Mouse (Mus musculus): ENCODE results near the gene BC067074.

Gene BC067074

GRCm38 (mm10) chr13:113321972-113322371, 29.0 kb downstream of the BC067074 start:
- no peak for DNase-seq (ENCODE audit: low spot score in 2 of 2)

DNA sequence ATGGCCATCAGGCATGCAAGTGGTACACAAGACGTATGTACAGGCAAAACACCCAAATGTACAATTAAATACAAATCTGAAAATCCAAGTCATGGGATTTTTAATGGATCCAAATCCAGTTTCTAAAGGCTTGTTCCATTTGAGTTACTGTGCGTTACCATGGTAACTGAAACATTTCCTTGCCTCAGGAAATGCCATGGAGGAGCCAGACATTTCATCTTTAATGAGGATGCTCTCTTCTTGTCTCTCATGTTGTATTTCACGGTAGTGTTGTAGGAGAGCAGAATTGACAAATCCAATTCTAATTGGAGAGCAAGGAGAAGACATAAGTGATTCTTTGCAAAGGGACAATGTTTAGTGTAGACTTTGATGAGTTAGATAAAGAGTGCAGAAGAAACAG, 31.3 kb downstream of the BC067074 start:
- no peak for DNase-seq (ENCODE audit: low spot score in 2 of 2)

- no peak for DNase-seq (ENCODE audit: low spot score in 2 of 2)
Observed at GRCm38 (mm10) chr13:113325678-113326077, 32.7 kb downstream of the BC067074 start.

DNA sequence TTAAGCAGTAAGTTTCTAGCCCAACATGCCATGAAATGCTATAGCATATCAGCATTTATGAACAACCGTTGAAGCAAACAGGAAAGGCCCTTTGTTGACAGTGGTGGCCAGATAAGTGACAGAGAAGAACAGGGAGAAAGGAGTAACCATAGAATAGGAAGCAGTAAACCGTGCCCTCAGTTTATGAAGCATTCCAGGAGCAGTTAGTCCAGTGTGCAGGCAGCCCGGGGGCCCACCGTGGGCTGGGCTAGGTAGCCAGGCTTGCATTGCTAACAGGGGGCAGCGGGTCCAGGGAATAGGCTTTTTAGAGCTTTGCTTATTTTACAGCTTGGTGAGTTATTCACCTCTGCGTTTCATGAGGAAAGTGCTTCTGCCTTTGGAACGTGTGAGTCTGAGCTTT, 39.3 kb downstream of the BC067074 start:
- no peak for DNase-seq (ENCODE audit: low spot score in 2 of 2)

- DNase-seq (ENCODE audit: low spot score in 2 of 2): no peak
Observed at GRCm38 (mm10) chr13:113333374-113333773, 40.4 kb downstream of the BC067074 start.

DNA sequence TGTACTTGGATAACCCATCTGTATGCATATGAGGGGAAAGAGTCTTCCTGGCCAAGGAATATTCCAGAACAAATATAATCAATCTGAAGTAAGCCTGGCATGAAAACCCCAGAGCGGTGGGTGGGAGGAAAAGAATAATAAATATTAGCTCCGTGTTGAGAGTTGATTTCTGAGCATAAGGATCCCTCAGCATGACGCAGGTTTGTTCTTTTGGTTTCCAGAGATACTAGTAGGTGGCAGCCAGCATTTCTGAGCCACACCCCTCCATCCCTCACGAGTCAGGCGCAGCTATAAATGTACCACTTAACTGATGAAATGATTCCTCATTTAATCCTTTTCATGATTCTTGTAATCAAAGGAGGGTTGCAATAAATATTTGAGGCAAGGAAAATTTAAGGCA, 41.0 kb downstream of the BC067074 start:
- DNase-seq (ENCODE audit: low spot score in 2 of 2): no peak

DNA sequence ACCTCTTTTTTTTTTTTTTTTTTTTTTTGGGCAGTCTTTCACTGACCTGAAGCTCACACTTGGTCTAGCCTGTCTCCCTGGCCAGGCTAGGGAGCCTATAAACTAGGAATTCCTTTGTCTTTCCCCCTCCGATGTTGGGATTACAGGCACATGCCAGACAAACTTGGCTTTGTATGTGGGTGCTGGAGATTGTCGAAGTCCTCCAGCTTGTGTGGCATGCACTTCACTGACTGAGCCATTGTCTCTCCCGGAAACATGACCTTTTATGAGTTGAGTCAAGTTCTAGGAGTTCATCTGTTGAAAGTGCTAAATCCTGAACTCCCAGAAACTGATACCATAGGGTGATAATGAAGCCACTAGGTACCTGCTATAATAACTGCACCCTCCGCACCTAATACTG, 41.8 kb downstream of the BC067074 start:
- DNase-seq (ENCODE audit: low spot score in 2 of 2): no peak

DNA sequence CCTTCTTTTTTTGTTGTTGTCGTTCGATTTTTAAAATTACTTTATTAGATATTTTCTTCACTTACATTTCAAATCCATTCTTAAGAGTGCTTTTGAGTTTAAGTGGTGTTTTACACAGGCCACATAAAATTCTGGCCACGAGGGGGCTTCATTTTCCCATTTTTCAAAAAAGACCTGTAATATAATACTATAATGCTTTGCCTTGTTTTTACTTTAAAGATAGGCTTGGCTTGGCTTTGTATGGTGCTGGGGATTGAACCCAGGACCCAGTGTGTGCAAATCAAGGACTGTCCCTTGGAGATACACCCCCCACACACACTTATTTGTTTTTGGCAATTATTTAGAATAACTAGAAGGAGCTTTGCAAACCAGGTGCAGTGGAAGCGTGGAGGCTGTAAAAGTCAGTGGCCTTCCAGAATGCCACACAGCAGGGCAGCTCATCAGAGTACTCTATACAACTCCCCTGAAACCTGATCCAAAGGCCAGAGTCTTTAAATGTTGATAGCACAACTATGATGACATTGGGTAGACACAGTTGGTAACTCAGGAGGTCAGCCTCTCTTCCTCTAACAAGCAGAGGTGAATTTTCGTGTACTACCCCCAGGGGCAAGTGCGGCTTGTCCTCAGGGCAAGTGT, 44.4 kb downstream of the BC067074 start:
- no peak for DNase-seq (ENCODE audit: low spot score in 2 of 2)

DNA sequence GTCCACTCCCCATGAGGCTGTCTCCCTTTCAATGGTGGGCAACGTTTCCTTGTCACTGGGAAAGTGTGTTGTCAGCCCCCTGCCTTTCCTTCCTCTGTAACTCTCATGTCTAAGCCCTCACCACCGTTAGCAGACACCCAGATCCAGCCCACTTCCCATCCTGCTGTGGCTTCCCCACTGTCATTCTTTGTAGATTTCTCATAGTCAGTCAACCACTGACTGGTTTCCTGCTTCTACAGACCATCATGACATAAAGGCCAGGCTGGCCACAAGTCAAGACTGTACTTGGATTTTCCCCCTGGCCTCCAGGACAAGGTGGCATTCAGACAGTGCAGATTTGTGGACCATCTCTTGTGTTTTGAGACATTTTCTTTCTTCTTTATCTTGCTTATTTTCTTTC, 47.7 kb downstream of the BC067074 start:
- no peak for DNase-seq (ENCODE audit: low spot score in 2 of 2)

GRCm38 (mm10) chr13:113341161-113341560, 48.2 kb downstream of the BC067074 start:
- no peak for DNase-seq (ENCODE audit: low spot score in 2 of 2)

DNA sequence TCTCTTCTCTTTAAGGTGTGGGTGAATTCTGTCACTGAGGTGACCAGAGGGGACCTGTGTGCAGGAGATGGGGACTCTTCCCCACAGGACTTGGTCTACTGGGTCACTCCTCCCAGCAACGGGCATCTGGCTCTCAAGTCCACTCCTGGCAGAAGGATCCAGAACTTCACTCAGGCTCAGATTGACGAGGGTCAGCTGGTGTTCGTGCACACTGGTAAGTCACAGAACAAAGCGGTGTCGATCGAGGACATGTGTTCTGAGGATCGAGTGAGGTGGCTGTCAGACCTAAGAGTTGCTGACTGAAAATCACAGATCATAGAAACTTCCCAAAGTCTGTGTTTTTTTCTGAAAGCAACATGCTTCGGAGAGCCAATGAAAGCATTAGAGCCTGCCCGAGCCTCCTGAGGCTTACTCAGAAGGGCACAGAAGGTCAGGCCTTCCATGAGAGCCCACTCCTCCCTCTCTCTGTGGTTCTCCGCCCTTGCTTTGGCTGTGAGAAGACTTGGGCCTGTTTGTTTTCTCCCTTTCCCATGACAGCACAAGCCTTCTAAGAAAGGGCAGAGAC, 49.5 kb downstream of the BC067074 start:
- DNase-seq (ENCODE audit: low spot score in 2 of 2): no peak

DNA sequence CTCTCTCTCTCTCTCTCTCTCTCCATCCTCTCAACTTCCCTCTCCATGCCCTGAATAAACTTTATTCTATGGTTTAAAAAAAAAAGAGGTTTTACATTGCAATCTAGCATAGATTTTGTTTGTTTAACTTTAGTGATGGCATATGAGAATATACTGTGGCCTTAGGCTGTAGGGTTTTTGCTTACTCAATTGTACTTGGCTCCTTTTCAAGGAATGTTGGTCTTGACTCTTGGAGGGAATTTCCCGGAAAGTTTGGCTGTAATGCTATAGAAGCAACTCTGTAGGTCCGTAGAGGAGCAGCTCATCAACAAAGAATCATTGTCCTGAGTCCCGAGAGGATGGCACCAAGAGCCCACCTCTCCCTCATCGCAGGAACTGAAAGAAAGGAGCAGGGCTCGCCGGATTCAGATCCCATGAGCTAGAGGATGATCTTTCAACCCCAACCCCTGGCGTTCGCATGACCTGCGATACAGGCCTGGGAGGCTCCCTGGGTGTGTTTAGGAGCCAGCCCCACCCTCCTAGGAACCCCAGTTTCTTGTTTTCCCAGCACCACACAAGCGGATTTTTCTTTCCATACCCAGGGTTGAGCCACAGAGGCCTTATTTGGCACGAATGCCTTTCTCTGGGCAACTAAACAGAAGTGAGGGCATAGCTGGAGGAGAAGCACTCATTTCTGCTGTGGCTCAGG, 57.9 kb downstream of the BC067074 start:
- DNase-seq (ENCODE audit: low spot score in 2 of 2): no peak

- DNase-seq (ENCODE audit: low spot score in 2 of 2): no peak
Observed at GRCm38 (mm10) chr13:113353546-113353945, 60.6 kb downstream of the BC067074 start.

- DNase-seq (ENCODE audit: low spot score in 2 of 2): no peak
Observed at GRCm38 (mm10) chr13:113353955-113354354, 61.0 kb downstream of the BC067074 start.

DNA sequence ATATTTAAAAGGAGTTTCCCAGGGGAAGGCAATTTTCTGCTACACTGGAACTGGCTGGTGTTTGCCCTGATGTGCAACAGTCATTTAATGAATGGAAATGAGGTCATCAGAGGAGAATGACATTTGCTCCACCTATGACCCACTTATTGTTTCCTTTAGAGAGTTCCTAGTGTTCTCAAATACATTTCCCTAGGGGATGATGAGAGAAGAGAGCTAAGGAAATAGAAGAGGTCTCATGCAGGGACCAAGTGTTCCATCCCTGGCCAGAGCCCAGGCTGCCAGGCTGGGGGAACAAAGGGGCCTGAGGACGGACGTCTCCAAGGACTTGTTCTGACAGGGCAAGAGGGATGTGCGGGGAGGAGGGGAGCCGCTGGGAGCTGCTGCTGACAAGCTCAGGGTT, 62.1 kb downstream of the BC067074 start:
- DNase-seq (ENCODE audit: low spot score in 2 of 2): no peak

- DNase-seq (ENCODE audit: low spot score in 2 of 2): no peak
Observed at GRCm38 (mm10) chr13:113357438-113358144, 64.6 kb downstream of the BC067074 start.

- DNase-seq (ENCODE audit: low spot score in 2 of 2): no peak
Observed at GRCm38 (mm10) chr13:113359676-113360075, 66.7 kb downstream of the BC067074 start.

DNA sequence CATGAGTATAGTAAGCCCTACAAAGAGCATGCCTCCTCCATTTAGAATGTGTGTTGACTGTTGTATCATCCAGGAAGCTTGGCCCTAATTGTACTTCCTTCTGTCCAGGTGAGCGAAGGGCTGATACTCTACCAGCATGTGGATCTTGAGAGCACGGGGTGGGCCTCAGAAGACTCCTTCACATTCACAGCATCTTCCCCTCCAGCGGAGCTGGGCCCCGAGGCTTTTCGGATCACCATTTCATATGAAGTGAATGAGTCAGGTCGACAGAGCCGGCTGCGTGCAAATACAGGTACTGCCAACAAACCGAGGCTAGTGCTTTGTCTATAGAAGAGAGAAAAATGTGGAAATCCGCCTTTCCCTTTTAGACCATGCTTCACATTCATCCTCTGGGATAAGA, 73.0 kb downstream of the BC067074 start:
- peak in 1 of 2 experiments; percentile 51 for DNase-seq (ENCODE audit: low spot score in 2 of 2)

- peak in 1 of 2 experiments; percentile 50 for DNase-seq (ENCODE audit: low spot score in 2 of 2)
Observed at GRCm38 (mm10) chr13:113368931-113369579, 76.1 kb downstream of the BC067074 start.

GRCm38 (mm10) chr13:113369622-113370021, 76.7 kb downstream of the BC067074 start:
- DNase-seq (ENCODE audit: low spot score in 2 of 2): peak in 1 of 2 experiments; percentile 39

DNA sequence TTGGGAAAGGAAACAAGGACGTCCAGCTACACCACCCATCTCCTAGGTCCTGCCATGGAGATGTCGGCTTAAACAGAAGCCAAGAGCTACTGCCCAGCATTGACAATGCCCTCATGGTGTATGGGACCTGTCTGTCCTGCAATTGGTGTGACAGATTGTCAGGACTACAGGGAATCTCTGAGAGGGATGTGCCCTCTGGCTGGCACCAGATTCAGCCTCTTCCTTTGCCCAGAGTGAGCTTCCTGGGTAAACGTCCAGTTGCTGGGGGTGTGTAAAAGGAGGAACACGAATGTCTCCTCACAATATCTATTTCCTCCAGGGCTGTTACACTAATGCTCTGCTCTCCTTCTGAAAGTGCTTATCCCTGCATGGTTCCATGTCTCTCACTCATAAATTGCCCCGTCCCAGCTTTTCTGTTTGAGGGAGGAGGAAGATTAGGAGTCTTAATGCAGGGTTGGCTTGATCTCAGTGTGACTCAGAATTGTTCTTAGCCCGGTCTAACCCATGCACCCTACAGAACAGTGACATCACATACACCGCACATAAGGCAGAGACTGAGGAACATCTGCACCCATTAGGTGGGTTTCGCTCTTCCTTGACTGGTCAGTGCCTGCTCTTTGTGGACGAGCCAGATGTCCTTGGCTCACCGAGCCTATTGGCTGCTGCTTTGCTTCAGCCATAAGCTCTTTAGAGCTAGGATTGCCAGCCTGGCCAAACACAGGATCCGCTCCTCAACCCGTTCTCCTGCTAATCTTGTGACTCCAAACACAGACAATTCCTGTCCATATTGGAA, 80.5 kb downstream of the BC067074 start:
- peak in 1 of 2 experiments; percentile 33 for DNase-seq (ENCODE audit: low spot score in 2 of 2)

All from urinary bladder, postnatal 4 days (tissue).